Mouse (Mus musculus) G1E (cell line): Measurements from ENCODE around the gene Doc2a.

Experiments
- CTCF ChIP-seq: IDR thresholded peaks from 2 replicates; pipeline ENCODE4 v1.5.1; 2012; ENCODE audit warnings: low read depth, low read length, inconsistent platforms, mixed read lengths
- POLR2AphosphoS5 ChIP-seq: IDR thresholded peaks from 2 replicates; pipeline ENCODE4 v1.6.1; 2012; ENCODE audit warnings: low read depth, low read length, inconsistent platforms; ENCODE audit not compliant: insufficient replicate concordance
- TAL1 ChIP-seq: conservative IDR thresholded peaks from 2 replicates; pipeline ENCODE4 v1.6.1; 2012; ENCODE audit warnings: low read depth, low read length, inconsistent platforms, mixed read lengths

DNA sequence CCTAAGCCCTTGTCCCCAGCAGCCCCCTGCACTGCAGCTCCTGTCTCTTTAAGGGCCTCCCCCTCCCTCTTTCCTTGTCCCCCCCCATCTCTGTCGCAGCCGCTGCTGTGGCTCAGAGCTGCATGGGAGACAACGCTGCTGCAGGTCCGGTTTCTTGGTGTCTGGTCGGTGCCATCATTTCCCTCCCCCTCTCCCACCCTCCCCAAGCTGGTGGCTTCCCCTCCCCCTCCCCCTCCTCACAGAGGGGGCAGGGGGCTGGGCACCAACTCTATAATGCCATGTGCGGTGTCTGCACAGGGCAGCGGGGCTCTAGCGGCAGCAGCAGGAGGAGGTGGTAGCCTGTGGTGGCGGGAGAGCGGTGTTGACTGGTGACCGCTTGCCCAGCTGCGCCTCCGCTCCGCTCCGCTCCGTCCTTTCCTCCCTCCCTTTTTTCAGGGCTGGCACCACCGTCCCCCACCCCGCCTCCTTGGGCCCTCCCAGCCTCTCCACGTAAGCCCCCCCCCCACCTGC is 24.0 kb upstream of the Doc2a start:
- TF ChIP-seq CTCF, result no peak
- no peak for TF ChIP-seq TAL1
- no peak for TF ChIP-seq POLR2AphosphoS5
